8 mouse cellular contexts compared by ENCODE assay signal in genomic region chr2:94054813-94055212, GRCm38 (mm10).
DNase-seq lines count a peak whose midpoint lies in the region; ATAC-seq lines count a peak whose summit lies in the region.

No protein-coding gene starts in this region.

- no peak for DNase-seq in frontal cortex, postnatal 25 days (ENCODE audit: low spot score in 2 of 2)
- DNase-seq in right cerebral cortex, adult 18-20 months: peak; percentile 61
- no peak for DNase-seq in right cerebral cortex, postnatal 36 days (ENCODE audit: low spot score in 2 of 2)
- peak; percentile 35 to 66 for DNase-seq in cerebellum, postnatal 25 days
- peak; percentile 62 for DNase-seq in kidney, adult 9 months
- peak; percentile 82 for DNase-seq in retina, embryonic 14.5 days (ENCODE audit: low spot score)
- DNase-seq in spleen, adult 18-20 months: no peak

- peak; percentile 89 for ATAC-seq in frontal cortex, adult (ENCODE audit: low TSS enrichment)

Comparison
In these comparisons a context has a peak if more than half of its experiments do, and no peak if none do; other contexts are left out.
1. DNase-seq: peak in right cerebral cortex, adult 18-20 months (single experiment), cerebellum, postnatal 25 days (2 of 2), kidney, adult 9 months (single experiment) and retina, embryonic 14.5 days (single experiment); none in frontal cortex, postnatal 25 days (0 of 2), right cerebral cortex, postnatal 36 days (0 of 2) and spleen, adult 18-20 months (0 of 2).